Mouse (Mus musculus) embryonic stem cell, embryonic (primary cell): ENCODE results near the gene Dcaf1.

Source experiments
- CTCF ChIA-PET, 4 experiments: fragments of 300-600 bp in 2 of 4; fragments of 350-600 bp in 2 of 4; sonication (Branson Sonifier 250); formaldehyde crosslinking; loops; one replicate each; lab custom pipeline; 2022; ENCODE audit warnings: inconsistent platforms in 2 of 4; lab: Charles Lee
- POLR2A ChIA-PET, 4 experiments: fragments of 300-600 bp in 2 of 4; fragments of 350-600 bp in 2 of 4; sonication (Branson Sonifier 250); formaldehyde crosslinking; loops; one replicate each; lab custom pipeline; 2022; ENCODE audit warnings: antibody characterized with exemption in 4 of 4, inconsistent platforms in 1 of 4; lab: Charles Lee

Gene Dcaf1

DNA sequence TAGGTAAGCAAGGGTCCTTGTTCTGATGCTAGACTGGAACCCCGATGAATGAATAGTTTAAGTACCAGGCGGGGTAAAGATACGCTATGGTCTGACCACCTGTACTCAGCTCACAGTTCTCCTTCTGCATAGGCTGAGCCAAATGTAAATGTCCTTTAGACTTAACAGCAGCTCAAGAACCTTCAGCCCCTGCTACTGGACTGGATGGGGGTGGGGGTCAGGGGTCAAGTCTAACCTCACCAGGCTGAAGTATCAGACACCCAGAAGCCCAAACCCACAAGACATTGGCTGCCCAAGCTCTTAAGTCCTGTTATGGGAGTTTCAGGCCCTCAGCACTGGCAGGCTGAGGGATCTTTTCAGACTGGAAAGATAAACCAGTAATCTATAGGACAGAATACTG is 66.7 kb downstream of the Dcaf1 start:
- CTCF ChIA-PET: no interaction called here
- POLR2A ChIA-PET: interaction anchor here in 2 of 4 experiments (0.6 to 2.2 kb wide), 8 partner anchors 10 to 203 kb away, joined by 3 to 9 read pairs (median 4); partner anchors contain the start of gene Tex264 (in 1 of the 2)

DNA sequence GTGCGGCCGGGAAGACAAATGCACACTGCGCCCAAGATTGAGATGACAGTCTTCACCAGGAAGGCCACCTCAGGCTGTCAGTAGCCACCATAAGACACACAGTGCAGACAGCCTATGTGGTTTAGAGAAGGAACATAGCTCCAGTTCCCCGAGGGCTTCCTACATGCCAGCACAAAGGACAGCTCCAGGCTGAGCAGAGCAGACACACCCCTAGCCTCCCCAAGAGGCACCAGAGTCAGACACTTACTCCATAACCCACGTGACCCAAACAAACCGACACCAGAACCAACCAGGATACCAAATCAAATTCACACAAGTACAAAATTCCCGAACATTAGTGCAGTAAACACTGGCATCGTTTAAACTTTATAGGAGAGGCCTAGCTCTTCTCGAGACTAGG is 67.6 kb downstream of the Dcaf1 start:
- CTCF ChIA-PET: interaction anchor here in 1 of 4 experiments (0.8 kb wide), 1 partner anchor 246 kb away, joined by 5 read pairs; no protein-coding TSS in a partner anchor
- POLR2A ChIA-PET: interaction anchor here in 3 of 4 experiments (0.6 to 2.2 kb wide), 8 partner anchors 10 to 207 kb away, joined by 3 to 9 read pairs (median 4); no protein-coding TSS in a partner anchor

- ChIA-PET POLR2A (interaction anchor here in 3 of 4 experiments (1.0 to 3.3 kb wide), 31 partner anchors 8 to 785 kb away, joined by 3 to 32 read pairs (median 6); partner anchors contain the start of genes Cish (in 2 of the 3), 6430571L13Rik (in 1 of the 3), Dock3 (in 1 of the 3) and Grm2 (in 1 of the 3)), CTCF (interaction anchor here in 1 of 4 experiments (1.1 kb wide), 1 partner anchor 401 kb away, joined by 3 read pairs; no protein-coding TSS in a partner anchor)
Measured at GRCm38 (mm10) chr9:106890496-106891240, 69.0 kb downstream of the Dcaf1 start.

DNA sequence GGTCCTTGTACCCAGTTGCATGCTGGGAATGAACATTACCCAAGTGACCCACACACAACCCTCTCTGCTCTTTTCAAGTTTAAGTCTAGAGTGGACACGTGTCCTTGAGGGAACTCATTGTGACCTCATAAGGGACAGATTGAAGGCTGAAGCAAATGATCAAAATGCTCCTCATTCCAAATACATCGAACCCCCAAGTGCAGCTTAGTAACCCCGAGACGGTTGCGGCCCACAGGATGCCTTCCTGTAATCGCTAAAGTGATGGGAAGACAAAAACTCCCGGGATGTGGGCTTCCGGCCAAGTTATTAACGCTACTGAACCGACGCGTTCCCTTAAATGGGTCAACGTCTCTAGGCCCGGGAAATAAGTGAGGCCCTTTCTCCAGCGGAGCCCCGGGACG is 69.7 kb downstream of the Dcaf1 start:
- ChIA-PET POLR2A (interaction anchor here (0.6 to 3.3 kb wide), 122 partner anchors 8 to 784 kb away, joined by 3 to 32 read pairs (median 4); partner anchors contain the start of genes Parp3 (in 3 of the 4), Cish (in 2 of the 4), Dock3 (in 2 of the 4) and Mapkapk3 (in 2 of the 4)), CTCF (interaction anchor here (0.6 to 1.2 kb wide), 12 partner anchors 12 to 484 kb away, joined by 3 to 8 read pairs (median 3); partner anchors contain the start of gene Mapkapk3 (in 1 of the 4))

DNA sequence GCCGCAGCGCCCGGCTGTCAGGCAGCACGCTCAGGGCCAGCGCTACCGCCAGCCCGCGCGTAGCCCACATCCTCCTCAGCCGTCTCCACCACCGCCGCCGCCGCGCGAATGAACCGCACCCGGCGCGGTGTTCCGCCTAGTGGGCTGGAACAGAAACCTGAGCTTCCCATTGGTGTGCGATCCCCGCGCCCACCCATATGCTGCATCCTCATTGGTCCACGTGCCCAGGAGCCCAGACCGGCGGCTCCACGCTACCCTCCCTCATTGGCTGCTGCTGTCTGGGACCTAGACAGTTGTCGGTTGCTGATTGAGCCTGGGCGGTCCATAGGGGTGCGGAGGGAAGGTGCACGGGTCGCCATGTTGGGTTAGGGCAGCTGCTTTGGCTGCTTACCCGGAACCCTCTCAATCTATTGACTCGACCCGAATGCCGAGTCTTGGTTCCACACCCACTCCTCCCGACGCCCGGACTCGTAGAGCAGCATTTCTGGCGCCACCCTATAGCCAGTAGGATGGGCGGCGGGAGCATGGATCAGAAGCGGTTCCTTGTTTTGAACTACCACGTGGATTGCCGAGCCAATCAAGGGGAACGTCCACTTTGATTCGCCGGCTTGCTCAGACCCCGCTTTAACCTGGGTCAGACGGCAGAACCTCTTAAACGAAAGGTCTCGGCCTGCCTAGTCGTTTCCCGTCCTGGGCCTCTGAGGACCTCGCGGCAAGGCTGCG is 70.3 kb downstream of the Dcaf1 start, which contains the start of gene Manf:
TSS of gene Manf (minus strand) at position 151 of the 723 bp plus-strand sequence.
- ChIA-PET POLR2A (interaction anchor here (0.5 to 3.3 kb wide), 146 partner anchors 8 to 1372 kb away, joined by 3 to 32 read pairs (median 4); partner anchors contain the start of genes Parp3 (in 3 of the 4), Cish (in 2 of the 4), Dock3 (in 2 of the 4) and Mapkapk3 (in 2 of the 4)), CTCF (interaction anchor here (0.6 to 1.2 kb wide), 13 partner anchors 11 to 1333 kb away, joined by 3 to 8 read pairs (median 3); partner anchors contain the start of gene Mapkapk3 (in 1 of the 4))

DNA sequence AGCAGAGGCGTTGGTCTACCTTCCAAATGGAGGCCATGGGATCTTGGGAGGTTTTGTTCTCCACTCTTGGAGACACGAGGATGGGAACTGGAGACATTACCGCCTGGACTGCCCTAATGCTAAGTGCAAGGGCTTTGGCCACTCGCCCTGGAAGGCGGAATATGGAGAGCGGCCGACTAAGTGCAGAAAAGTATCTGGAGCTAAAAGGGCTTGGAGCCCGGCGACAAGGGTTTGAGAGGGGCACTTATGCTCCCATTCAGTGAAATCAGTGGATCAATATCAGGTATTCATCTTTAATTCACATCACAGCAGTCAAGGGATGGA is 70.8 kb downstream of the Dcaf1 start:
- ChIA-PET POLR2A (interaction anchor here in 3 of 4 experiments (0.5 to 3.3 kb wide), 43 partner anchors 9 to 738 kb away, joined by 3 to 32 read pairs (median 5); partner anchors contain the start of genes 6430571L13Rik (in 1 of the 3), Grm2 (in 1 of the 3), Mapkapk3 (in 1 of the 3) and Parp3 (in 1 of the 3)), CTCF (interaction anchor here in 2 of 4 experiments (0.6 to 1.2 kb wide), 2 partner anchors 415 to 1333 kb away, joined by 3 read pairs; no protein-coding TSS in a partner anchor)

DNA sequence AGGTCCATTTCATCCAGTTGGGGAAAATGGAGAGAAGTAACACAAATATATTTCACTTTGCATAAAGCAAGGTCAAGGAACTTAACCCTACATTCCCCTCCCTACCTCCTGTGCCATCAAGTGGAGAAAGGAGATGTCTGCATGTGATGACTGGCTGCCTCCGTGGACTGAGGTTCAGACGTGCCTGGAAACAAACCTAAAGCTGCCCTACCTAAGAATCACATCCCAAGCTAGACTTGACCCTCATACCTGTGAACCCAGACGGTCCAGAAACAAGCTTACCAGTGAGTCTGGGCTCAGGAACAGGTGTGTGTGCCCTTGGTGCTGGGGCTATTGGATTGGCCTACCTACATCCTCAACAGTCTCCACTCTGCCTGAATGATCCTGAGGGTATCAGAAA is 71.7 kb downstream of the Dcaf1 start:
- ChIA-PET POLR2A (interaction anchor here in 3 of 4 experiments (0.6 to 3.3 kb wide), 5 partner anchors 8 to 237 kb away, joined by 3 to 32 read pairs (median 5); partner anchors contain the start of gene Grm2 (in 1 of the 3)), CTCF (no interaction called here)

GRCm38 (mm10) chr9:106898901-106899300 is 77.2 kb downstream of the Dcaf1 start:
- POLR2A ChIA-PET: interaction anchor here in 2 of 4 experiments (1.1 to 1.5 kb wide), 6 partner anchors 9 to 391 kb away, joined by 3 to 4 read pairs (median 3); partner anchors contain the start of genes Mapkapk3 (in 1 of the 2) and Rbm15b (in 1 of the 2)
- CTCF ChIA-PET: interaction anchor here in 2 of 4 experiments (0.6 to 0.9 kb wide), 2 partner anchors 255 to 295 kb away, joined by 4 to 5 read pairs; no protein-coding TSS in a partner anchor

DNA sequence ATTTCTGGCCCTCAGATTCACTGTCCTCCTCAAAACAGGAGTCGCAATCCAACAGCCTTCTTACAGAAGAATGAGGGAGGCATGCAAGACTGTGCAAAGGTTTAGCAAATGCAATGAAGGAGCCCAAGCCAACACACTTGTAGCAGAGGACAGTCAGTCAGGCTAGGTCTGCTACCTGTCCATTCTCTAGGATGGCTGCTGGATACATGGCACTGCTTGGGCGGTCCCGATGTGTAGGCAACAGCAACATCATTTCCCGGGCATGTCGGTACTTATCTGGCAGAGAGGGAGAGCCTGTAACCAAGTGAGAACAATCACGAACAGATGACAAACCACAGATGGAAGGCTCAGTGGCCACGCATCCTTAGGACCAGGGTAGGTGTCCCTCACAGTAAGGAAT is 79.9 kb downstream of the Dcaf1 start:
- ChIA-PET CTCF (no interaction called here), POLR2A (interaction anchor here in 2 of 4 experiments (1.3 to 4.6 kb wide), 3 partner anchors 10 to 55 kb away, joined by 3 to 32 read pairs (median 5); partner anchors contain the start of gene Manf (in 2 of the 2))

DNA sequence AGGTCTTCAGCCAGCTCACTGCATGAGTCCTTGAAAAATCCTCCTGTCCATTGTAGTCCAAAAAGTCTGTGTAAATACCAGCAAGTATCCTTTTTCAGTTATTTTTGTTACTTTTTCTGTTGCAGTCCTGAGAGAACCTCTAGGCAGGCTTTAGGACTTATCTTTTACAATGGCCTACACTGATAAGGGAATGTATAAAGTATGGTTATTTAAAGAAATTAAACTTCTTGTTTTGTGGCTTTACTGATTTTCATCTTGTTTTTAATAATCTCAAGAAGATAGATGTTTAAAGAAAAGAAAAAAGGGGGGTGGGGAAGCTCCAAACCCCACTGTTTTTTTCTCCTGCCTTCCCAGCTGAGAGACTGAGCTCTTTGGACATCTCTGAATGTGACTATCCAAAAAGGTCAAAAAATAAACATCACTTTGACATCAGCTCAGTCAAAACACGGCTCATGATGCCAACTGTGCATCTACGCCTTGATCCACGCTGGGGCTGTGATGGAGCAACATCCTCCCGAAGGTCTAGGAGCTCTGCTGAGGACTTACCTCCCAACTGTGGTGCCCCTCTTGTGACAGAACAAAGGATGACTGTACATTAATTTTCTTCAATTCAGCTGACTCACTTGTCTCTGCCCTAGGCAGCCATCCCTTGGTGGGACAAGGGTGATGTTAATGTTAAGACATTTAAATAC is 81.6 kb downstream of the Dcaf1 start:
- ChIA-PET POLR2A (interaction anchor here in 3 of 4 experiments (0.6 to 4.6 kb wide), 6 partner anchors 11 to 681 kb away, joined by 3 to 32 read pairs (median 3); partner anchors contain the start of gene Manf (in 3 of the 3)), CTCF (interaction anchor here in 2 of 4 experiments (1.1 to 1.6 kb wide), 2 partner anchors 11 to 12 kb away, joined by 3 read pairs; partner anchors contain the start of gene Manf (in 2 of the 2))

- ChIA-PET CTCF (interaction anchor here in 2 of 4 experiments (0.6 to 1.6 kb wide), 2 partner anchors 12 to 461 kb away, joined by 3 to 5 read pairs; partner anchors contain the start of gene Manf (in 1 of the 2)), POLR2A (interaction anchor here in 2 of 4 experiments (1.5 to 4.6 kb wide), 3 partner anchors 12 to 81 kb away, joined by 3 to 32 read pairs (median 3); partner anchors contain the start of gene Manf (in 2 of the 2))
Measured at GRCm38 (mm10) chr9:106903791-106904134, 82.1 kb downstream of the Dcaf1 start.

DNA sequence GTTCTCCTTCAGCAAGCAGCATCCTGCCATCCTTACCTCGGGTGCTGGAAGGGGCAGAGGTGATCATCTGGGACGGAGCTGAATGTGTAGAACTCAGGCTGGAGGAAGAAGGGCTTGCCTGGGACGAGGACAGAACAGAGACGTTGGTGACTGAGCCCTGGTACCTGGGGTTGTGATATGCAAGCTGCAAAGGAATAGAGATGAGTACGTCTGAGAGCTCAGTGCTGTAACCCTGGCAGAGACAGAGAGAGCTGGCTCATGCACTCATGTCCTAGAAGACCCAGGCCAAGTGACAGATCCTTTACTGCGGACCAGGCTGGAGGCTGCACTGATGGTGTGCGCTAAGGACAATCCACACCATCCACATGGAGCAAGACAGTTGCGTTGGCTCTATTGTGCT is 84.9 kb downstream of the Dcaf1 start:
- ChIA-PET CTCF (interaction anchor here in 1 of 4 experiments (0.5 kb wide), 1 partner anchor 373 kb away, joined by 3 read pairs; no protein-coding TSS in a partner anchor), POLR2A (interaction anchor here in 1 of 4 experiments (1.4 kb wide), 1 partner anchor 15 kb away, joined by 5 read pairs; the partner anchor contains the start of gene Manf)

DNA sequence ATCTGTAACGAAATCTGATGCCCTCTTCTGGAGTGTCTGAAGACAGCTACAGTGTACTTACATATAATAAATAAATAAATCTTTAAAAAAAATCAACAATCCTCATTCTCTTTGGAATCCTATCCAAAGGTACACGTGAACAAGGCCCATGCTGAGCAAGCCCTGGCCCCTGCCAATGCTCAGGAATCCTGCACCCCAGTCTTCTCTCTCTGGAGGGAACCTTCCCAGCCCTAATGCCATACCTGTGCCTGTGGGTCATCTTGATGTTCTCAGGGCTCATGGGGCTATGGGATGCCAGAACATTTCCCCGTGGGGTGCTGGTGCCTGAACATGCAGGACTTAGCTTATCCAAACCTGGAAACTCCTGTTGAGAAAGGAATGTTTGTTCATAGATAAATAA is 86.5 kb downstream of the Dcaf1 start:
- POLR2A ChIA-PET: interaction anchor here in 2 of 4 experiments (1.4 to 2.3 kb wide), 2 partner anchors 16 to 17 kb away, joined by 3 to 9 read pairs; partner anchors contain the start of gene Manf (in 2 of the 2)
- CTCF ChIA-PET: no interaction called here

GRCm38 (mm10) chr9:106908715-106909114 is 87.0 kb downstream of the Dcaf1 start:
- CTCF ChIA-PET: no interaction called here
- POLR2A ChIA-PET: interaction anchor here in 2 of 4 experiments (1.4 to 2.3 kb wide), 2 partner anchors 17 kb away, joined by 3 to 9 read pairs; partner anchors contain the start of gene Manf (in 2 of the 2)

GRCm38 (mm10) chr9:106911624-106912023 is 90.0 kb downstream of the Dcaf1 start:
- ChIA-PET CTCF (interaction anchor here in 1 of 4 experiments (0.6 kb wide), 1 partner anchor 14 kb away, joined by 3 read pairs; no protein-coding TSS in a partner anchor), POLR2A (interaction anchor here in 2 of 4 experiments (1.0 to 3.8 kb wide), 2 partner anchors 20 kb away, joined by 4 to 15 read pairs; partner anchors contain the start of gene Manf (in 2 of the 2))

- POLR2A ChIA-PET: interaction anchor here in 1 of 4 experiments (3.8 kb wide), 1 partner anchor 22 kb away, joined by 15 read pairs; the partner anchor contains the start of gene Manf
- CTCF ChIA-PET: interaction anchor here in 1 of 4 experiments (1.2 kb wide), 1 partner anchor 382 kb away, joined by 4 read pairs; no protein-coding TSS in a partner anchor
Measured at GRCm38 (mm10) chr9:106913759-106914158, 92.1 kb downstream of the Dcaf1 start.
